Mouse (Mus musculus): ENCODE results near the gene Krtap4-1.

Krtap4-1 gene

DNA sequence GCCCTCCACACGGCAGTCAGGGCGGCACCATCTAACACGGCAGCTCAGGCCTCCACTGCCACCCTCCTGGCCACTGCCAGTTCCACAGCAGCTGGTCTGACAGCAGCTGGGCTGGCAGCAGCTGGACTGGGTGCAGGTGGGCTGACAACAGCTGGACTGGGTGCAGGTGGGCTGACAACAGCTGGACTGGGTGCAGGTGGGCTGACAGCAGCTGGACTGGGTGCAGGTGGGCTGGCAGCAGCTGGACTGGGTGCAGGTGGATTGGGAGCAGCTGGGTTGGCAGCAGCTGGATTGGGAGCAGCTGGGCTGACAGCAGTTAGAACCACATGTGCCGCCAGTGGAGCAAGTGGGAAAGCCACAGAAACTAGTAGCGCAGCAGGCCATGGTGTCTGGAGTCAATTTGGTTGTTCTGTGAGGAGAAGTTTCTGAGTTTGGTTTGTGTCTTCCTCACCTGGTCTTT is 44.8 kb downstream of the Krtap4-1 start, which contains the start of gene Krtap1-4:
Krtap1-4 (minus strand) TSS at position 410 of the 460 bp plus-strand sequence.
- DNase-seq (ENCODE audit: low spot score) = no peak

DNA sequence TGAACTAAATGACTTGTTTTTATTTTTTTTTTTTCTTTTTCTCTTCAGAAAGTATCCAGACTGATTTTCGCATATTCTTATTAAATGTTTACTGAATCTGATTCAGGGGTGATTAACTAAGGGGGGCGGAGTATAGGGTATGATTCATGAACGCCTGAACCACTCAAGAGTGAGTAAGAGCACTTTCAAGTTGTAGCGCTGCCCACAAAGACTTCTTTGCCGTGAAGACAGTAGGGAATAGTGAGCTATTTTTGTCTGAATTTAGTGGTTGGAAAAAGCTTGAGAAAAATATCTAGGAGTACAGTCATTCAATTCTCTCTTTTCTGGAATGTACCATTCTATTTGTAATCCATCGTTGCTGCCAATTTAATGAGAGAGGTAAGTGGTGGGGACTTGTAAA is 46.5 kb downstream of the Krtap4-1 start:
- DNase-seq (ENCODE audit: low spot score) = no peak

DNA sequence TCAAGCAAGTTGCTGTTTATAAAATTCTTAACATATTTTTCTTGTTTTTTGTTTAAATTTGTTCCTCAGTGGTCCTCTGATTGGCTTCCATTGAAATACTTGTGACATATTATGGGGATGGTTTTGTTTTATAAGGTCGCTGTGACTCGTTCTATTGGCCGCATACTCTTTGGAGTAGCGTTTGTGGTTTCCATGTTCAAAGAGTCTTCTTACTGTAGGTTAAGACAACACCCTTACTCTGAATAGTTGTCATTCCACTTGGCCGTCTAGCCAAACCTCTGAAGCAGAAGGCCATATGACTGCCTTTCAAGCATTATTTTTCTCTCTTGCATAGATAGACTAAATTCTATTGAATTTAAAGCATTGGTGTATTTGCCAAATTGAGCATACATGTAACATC is 47.0 kb downstream of the Krtap4-1 start:
- DNase-seq (ENCODE audit: low spot score) = no peak

DNA sequence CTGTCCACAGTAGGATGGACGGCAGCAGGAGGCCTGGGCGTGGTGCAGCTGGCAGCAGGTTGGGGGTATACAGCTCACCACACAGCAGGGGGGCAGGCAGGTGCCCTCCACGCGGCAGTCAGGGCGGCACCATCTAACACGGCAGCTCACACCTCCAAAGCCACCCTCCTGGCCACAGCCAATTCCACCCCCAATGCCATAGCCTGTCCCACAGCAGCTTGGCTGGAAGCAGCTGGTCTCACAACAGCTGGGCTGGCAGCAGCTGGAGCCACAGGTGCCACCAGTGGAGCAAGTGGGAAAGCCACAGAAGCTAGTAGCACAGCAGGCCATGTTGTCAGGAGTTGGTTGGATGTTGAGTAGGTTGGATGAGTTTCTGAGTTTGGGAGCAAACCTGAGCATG is 47.4 kb downstream of the Krtap4-1 start, which contains the start of gene Krtap1-5:
Krtap1-5 (minus strand) TSS at position 381 of the 400 bp plus-strand sequence.
- DNase-seq (ENCODE audit: low spot score) = no peak

All from ovary, postnatal 10 days (tissue).